Mouse (Mus musculus): Measurements from ENCODE around the gene Olfr250.

The Olfr250 gene

GRCm38 (mm10) chr9:38366596-38366995 is at the start of gene Olfr250:
Olfr250 (plus strand) TSS chr9:38366896.
- WGBS = 94% methylated on average over 2 of the region's 2 CpGs

DNA sequence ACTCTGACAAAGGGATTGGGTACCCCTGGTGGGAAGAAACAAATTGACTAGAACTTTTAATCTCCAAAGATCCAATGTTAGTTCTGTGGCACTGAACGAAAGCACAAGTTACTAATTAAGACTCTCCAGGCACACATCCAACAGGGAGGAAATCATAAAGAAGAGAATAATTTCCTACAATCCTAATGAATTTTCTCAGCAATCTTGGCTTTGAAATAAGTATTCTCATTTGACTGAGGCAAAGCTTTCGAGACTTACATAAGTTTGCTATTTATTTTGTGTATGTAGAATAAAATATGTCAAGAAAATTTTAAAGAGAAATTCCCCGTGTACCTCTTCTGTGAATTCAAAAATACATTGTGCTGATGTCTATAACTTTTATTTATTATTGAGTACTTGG is 37.9 kb upstream of the Olfr250 start, which contains the start of gene Olfr25:
Gene Olfr25 (plus strand): TSS at position 301 of the 400 bp plus-strand sequence.
- 44% methylated on average over 3 of the region's 3 CpGs for WGBS

DNA sequence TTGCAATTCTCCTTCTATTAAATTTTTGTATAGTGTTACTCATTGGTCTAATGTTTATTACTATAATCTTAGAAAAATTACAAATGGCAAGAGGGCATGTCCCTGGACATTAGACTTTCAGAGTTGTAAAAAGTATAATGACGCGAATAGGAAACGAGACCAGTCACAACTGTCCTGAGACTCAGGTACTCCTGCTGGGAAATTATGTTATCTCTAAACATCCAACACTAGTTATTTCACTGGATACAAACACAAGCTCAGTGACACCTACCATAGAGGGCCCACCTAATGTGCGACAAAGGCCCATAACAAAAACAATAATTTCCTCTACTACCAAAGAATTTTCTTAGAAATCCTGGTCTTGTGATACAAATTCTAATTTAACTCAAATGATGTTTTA is 18.6 kb upstream of the Olfr250 start, which contains the start of gene Olfr898:
Gene Olfr898 (plus strand): TSS at position 301 of the 400 bp plus-strand sequence.
- 98% methylated on average over 4 of the region's 4 CpGs for WGBS

- 63% methylated on average over 2 of the region's 2 CpGs for WGBS
Measured at GRCm38 (mm10) chr9:38376786-38377185, 10.1 kb downstream of the Olfr250 start, which contains the start of gene Olfr251. Olfr251 (plus strand) TSS chr9:38377086.

- WGBS = 78% methylated on average over 1 of the region's 1 CpGs
Measured at GRCm38 (mm10) chr9:38401398-38401797, 34.7 kb downstream of the Olfr250 start, which contains the start of gene Olfr147. Olfr147 (plus strand) TSS chr9:38401698.

DNA sequence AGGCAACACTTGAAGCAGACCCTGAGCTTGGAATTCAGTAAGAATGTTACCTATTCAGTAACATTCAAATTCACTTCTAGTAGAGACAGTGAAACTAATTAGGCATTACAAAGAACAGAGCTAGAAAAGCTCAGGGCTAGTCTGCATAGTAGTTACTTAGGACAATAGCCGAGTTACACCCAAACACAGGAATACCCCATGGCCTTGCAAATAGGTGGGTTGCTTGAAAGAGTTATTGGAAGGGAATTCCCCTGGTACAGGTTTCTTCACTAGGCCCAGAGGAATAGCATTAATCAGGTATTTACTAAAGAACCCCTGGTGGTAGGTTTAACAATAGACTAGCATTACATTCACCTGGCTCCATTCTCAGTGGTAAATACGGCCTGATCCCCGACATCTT is 40.8 kb downstream of the Olfr250 start:
- WGBS = 87% methylated on average over 3 of the region's 3 CpGs

DNA sequence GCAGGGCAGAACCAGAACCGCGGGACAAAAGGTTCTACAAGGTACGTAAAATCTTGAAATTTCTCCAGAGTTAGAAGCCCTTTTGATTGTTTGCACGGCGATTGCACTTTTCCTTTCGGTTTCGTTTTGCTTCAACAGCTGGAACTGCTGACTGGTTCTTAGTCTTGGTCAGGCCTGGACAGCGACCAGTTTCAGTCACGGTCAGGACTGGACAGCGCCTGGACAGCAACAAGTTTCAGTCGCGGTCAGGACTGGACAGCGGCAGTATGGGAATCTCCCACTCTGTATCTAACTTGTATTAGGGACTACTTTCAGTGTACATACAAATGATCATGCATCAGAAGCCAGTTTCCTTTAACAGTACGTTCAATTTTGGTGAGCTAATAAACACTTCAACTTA is 46.8 kb downstream of the Olfr250 start:
- 95% methylated on average over 14 of the region's 14 CpGs for WGBS
